Mouse (Mus musculus) forebrain, embryonic 12.5 days (tissue): ENCODE results near the gene Zc3h15. TPM values are rescaled to one million over a fixed set of nuclear protein-coding genes. Genes with fewer than 3 reads are reported as not detected.
"Not testable (repeated sequence)": the region's sequence is repeated elsewhere in the genome, so short reads cannot be mapped to it uniquely, and the experiment has no call there.

Experiments
- ATAC-seq: fragments of 200-750 bp; cut with Nextera tagmentation; 2 replicates; pipeline ENCODE4 v1.8.0; 2017; ENCODE audit warnings: moderate TSS enrichment; ENCODE audit not compliant: low FRiP score
- H3K27ac ChIP-seq: fragments of 300-500 bp; sonication (generic); 2 replicates; pipeline ENCODE4 v1.5.1; 2016; ENCODE audit warnings: mild to moderate bottlenecking
- H3K27me3 ChIP-seq: fragments of 300-500 bp; sonication (generic); 2 replicates; pipeline ENCODE4 v1.6.1; 2016; ENCODE audit warnings: mild to moderate bottlenecking
- H3K36me3 ChIP-seq: fragments of 300-500 bp; sonication (generic); replicated peaks from 2 replicates; pipeline ENCODE4 v1.6.1; 2016; ENCODE audit warnings: mild to moderate bottlenecking
- H3K4me1 ChIP-seq: fragments of 300-500 bp; sonication (generic); 2 replicates; pipeline ENCODE4 v1.6.1; 2016
- H3K4me2 ChIP-seq: fragments of 300-500 bp; sonication (generic); 2 replicates; pipeline ENCODE4 v1.6.1; 2016; ENCODE audit warnings: mild to moderate bottlenecking, moderate library complexity
- H3K4me3 ChIP-seq: fragments of 300-500 bp; sonication (generic); replicated peaks from 2 replicates; pipeline ENCODE4 v1.5.1; 2016; ENCODE audit warnings: mild to moderate bottlenecking
- H3K9ac ChIP-seq: fragments of 300-500 bp; sonication (generic); 2 replicates; pipeline ENCODE4 v1.6.1; 2016; ENCODE audit warnings: mild to moderate bottlenecking
- H3K9me3 ChIP-seq: fragments of 300-500 bp; sonication (generic); 2 replicates; pipeline ENCODE4 v1.6.1; 2016
- WGBS: fragments of 180-500 bp; shearing (Covaris S2); methylation state at CpG from one replicate; pipeline ENCODE4 v1.1.7; 2016; 5-methylcytosine and 5-hydroxymethylcytosine counted together
- polyA plus RNA-seq: library from polyadenylated mRNA; unstranded; fragments of >200 nt; fragmentation: Nextera tagmentation; extraction: Ambion mirVana; gene quantifications from 2 replicates; pipeline ENCODE4 v1.2.1, GENCODE M21; 2016

Gene Zc3h15
- polyA plus RNA-seq, 1 experiment from 2014 or later, result 198 TPM

- Histone ChIP-seq H3K36me3 (peaks cover 31% of the 10 kb centered on the region), H3K27me3 (no peaks in the 10 kb centered on the region), H3K9ac (no peak overlapping the region), H3K4me3 (no peak overlapping the region), H3K4me1 (no peaks in the 10 kb centered on the region), H3K4me2 (no peak overlapping the region), H3K27ac (no peak overlapping the region), H3K9me3 (no peaks in the 10 kb centered on the region)
- no peak for ATAC-seq
- 88% methylated on average over 3 of the region's 3 CpGs for whole genome bisulfite sequencing
Measured at GRCm38 (mm10) chr2:83659279-83659678, 15.0 kb downstream of the Zc3h15 start.

GRCm38 (mm10) chr2:83660114-83660513, 15.9 kb downstream of the Zc3h15 start:
- Histone ChIP-seq H3K9ac (no peak overlapping the region), H3K4me3 (no peak overlapping the region), H3K9me3 (no peaks in the 10 kb centered on the region), H3K4me2 (no peak overlapping the region), H3K27ac (no peak overlapping the region), H3K27me3 (no peaks in the 10 kb centered on the region), H3K4me1 (no peaks in the 10 kb centered on the region), H3K36me3 (peaks cover 32% of the 10 kb centered on the region)
- 96% methylated on average over 1 of the region's 1 CpGs for WGBS
- no peak for ATAC-seq

DNA sequence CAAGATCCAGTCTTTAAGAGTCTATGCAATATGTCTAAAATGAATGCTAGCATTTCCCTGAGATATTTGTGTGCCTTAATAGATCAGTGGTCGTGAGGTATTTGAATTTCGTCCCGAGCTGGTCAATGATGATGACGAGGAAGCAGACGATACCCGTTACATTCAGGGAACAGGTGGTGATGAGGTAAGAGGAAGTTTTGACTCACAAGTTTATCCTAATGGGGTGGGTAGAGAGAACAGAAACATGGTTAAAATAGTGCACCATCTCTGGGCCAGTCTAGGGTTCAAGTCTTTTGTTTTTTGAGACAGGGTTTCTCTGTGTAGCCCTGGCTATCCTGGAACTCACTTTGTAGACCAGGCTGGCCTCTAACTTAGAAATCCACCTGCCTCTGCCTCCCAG, 17.1 kb downstream of the Zc3h15 start:
- Histone ChIP-seq H3K27ac (no peak overlapping the region), H3K4me2 (no peak overlapping the region), H3K9ac (no peak overlapping the region), H3K27me3 (no peaks in the 10 kb centered on the region), H3K9me3 (no peaks in the 10 kb centered on the region), H3K4me3 (no peak overlapping the region), H3K4me1 (no peaks in the 10 kb centered on the region), H3K36me3 (peaks cover 32% of the 10 kb centered on the region)
- no peak for ATAC-seq
- 94% methylated on average over 6 of the region's 6 CpGs for WGBS

- not testable (repeated sequence) for H3K27ac ChIP-seq, H3K9ac ChIP-seq, H3K4me3 ChIP-seq, H3K27me3 ChIP-seq, ATAC-seq, H3K4me2 ChIP-seq, H3K4me1 ChIP-seq, H3K9me3 ChIP-seq
- H3K36me3 ChIP-seq, result peaks cover 25% of the 10 kb centered on the region
- 92% methylated on average over 2 of the region's 2 CpGs for WGBS
Measured at GRCm38 (mm10) chr2:83665051-83665450, 20.8 kb downstream of the Zc3h15 start.

DNA sequence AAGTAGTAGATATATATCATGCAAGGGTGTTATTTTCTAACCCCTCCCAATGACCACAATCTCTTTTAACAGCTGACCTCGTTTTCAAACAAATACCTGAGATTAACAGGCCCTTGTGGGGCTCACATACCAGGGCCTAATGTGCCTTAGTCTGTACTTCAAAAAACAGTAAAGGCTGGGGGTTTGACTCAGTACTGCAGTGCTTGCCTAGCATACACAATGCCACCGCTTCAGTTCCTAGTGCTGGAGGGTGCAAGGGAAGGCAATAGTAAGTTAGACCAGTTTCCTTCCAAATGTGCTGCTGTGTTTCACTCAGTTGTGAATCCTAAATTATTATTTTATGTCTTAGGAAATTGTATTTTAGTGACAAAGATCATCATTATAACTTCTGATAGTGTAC, 23.2 kb downstream of the Zc3h15 start:
- H3K4me3 ChIP-seq, result no peak overlapping the region
- no peak overlapping the region for H3K9ac ChIP-seq
- H3K4me1 ChIP-seq, result no peaks in the 10 kb centered on the region
- WGBS, result 87% methylated on average over 2 of the region's 2 CpGs
- no peak overlapping the region for H3K4me2 ChIP-seq
- ATAC-seq, result no peak
- peaks cover 20% of the 10 kb centered on the region for H3K36me3 ChIP-seq
- H3K27me3 ChIP-seq, result no peaks in the 10 kb centered on the region
- no peak overlapping the region for H3K27ac ChIP-seq
- no peaks in the 10 kb centered on the region for H3K9me3 ChIP-seq

DNA sequence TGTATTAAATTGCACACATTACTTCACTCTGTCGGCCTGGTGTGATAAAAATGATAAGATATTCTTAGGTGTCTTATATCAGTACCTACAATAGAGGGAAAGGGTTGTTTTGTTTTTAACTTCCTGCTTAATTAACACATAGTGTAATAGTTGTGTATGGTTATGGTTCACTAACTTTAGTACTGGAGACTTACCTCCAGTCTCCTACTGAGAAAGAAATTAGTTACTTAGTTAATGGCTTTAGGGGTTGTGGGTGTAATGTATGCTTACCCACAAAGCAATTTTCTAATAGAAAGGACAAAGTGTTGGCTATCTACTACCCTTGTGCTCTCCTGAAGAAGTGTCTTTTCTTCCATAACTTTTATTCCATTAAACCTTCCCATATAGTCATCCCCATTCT, 23.8 kb downstream of the Zc3h15 start:
- no peak for ATAC-seq
- Histone ChIP-seq H3K27ac (no peak overlapping the region), H3K9ac (no peak overlapping the region), H3K9me3 (no peaks in the 10 kb centered on the region), H3K36me3 (peaks cover 18% of the 10 kb centered on the region), H3K4me1 (no peaks in the 10 kb centered on the region), H3K4me3 (no peak overlapping the region), H3K27me3 (no peaks in the 10 kb centered on the region), H3K4me2 (no peak overlapping the region)
- 97% methylated on average over 1 of the region's 1 CpGs for WGBS

GRCm38 (mm10) chr2:83669988-83670387, 25.8 kb downstream of the Zc3h15 start:
- H3K9me3 ChIP-seq, result no peaks in the 10 kb centered on the region
- no peak overlapping the region for H3K9ac ChIP-seq
- peaks cover 17% of the 10 kb centered on the region; the same call in 1 of the 2 replicates for H3K36me3 ChIP-seq
- H3K27ac ChIP-seq, result no peak overlapping the region
- H3K27me3 ChIP-seq, result no peaks in the 10 kb centered on the region
- no peak overlapping the region for H3K4me3 ChIP-seq
- no peak for ATAC-seq
- WGBS, result 83% methylated on average over 5 of the region's 5 CpGs
- no peaks in the 10 kb centered on the region for H3K4me1 ChIP-seq
- no peak overlapping the region for H3K4me2 ChIP-seq

DNA sequence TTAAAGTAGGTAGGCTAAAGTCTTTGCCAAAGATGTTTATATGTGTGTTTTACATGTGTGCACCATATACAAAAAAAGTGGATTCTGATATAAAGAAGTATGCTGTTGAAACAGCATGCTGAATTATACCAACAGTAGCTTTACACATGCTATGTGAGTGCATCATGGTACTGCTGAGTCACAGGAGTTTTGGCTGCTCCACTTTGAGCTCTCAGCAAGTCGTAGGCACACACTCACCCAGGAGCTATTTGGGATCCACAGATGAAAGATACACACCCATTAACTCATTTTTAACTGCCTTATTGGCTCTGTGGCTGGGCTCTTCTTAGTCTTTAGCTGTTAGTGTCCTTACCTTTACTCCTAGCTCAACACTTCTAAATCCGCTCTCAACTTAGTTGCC, 27.6 kb downstream of the Zc3h15 start:
- Histone ChIP-seq H3K4me3 (no peak overlapping the region), H3K9me3 (no peaks in the 10 kb centered on the region), H3K4me1 (no peaks in the 10 kb centered on the region), H3K36me3 (peaks cover 17% of the 10 kb centered on the region; the same call in 1 of the 2 replicates), H3K27me3 (no peaks in the 10 kb centered on the region), H3K4me2 (no peak overlapping the region), H3K27ac (no peak overlapping the region), H3K9ac (no peak overlapping the region)
- WGBS, result 92% methylated on average over 2 of the region's 2 CpGs
- no peak for ATAC-seq

DNA sequence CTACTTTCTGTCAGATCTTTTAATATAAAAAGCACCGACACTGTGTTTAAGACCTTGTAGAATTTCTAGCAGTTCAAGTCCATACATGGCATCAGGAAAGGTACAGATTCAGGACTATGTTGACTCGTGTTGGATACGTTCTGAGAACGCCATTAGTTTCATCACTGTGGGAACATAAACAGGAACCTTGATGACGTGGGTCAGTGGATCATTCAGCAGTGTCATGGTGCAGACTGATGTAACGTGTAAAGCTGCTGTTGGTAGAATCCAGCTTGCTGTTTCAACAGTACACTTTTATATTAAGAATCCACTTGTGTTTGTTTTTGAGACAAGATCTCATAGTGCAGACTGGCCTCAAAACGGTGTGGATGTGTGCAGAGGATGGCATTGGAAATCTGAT, 28.8 kb downstream of the Zc3h15 start:
- Histone ChIP-seq H3K4me2 (no peak overlapping the region), H3K27ac (no peak overlapping the region), H3K9ac (no peak overlapping the region), H3K4me3 (no peak overlapping the region), H3K9me3 (no peaks in the 10 kb centered on the region), H3K4me1 (no peaks in the 10 kb centered on the region), H3K27me3 (no peaks in the 10 kb centered on the region), H3K36me3 (peaks cover 15% of the 10 kb centered on the region; the same call in 1 of the 2 replicates)
- ATAC-seq, result no peak
- WGBS, result 77% methylated on average over 7 of the region's 7 CpGs

GRCm38 (mm10) chr2:83673843-83674242, 29.6 kb downstream of the Zc3h15 start:
- Histone ChIP-seq H3K9me3 (no peaks in the 10 kb centered on the region), H3K27me3 (no peaks in the 10 kb centered on the region), H3K4me3 (no peak overlapping the region), H3K4me2 (no peak overlapping the region), H3K4me1 (no peaks in the 10 kb centered on the region), H3K9ac (no peak overlapping the region), H3K27ac (no peak overlapping the region), H3K36me3 (peaks cover 15% of the 10 kb centered on the region; the same call in 1 of the 2 replicates)
- WGBS, result 95% methylated on average over 2 of the region's 2 CpGs
- ATAC-seq, result no peak

- Histone ChIP-seq H3K9ac (no peak overlapping the region), H3K4me1 (no peaks in the 10 kb centered on the region), H3K4me3 (no peak overlapping the region), H3K27me3 (no peaks in the 10 kb centered on the region), H3K4me2 (no peak overlapping the region), H3K36me3 (peaks cover 15% of the 10 kb centered on the region; the same call in 1 of the 2 replicates), H3K9me3 (no peaks in the 10 kb centered on the region), H3K27ac (no peak overlapping the region)
- WGBS, result 86% methylated on average over 7 of the region's 7 CpGs
- ATAC-seq, result no peak
Measured at GRCm38 (mm10) chr2:83674421-83674820, 30.2 kb downstream of the Zc3h15 start.

GRCm38 (mm10) chr2:83674896-83675295, 30.7 kb downstream of the Zc3h15 start:
- no peak overlapping the region for H3K27ac ChIP-seq
- peaks cover 15% of the 10 kb centered on the region; the same call in 1 of the 2 replicates for H3K36me3 ChIP-seq
- no peak for ATAC-seq
- no peaks in the 10 kb centered on the region for H3K27me3 ChIP-seq
- 88% methylated on average over 9 of the region's 9 CpGs for WGBS
- H3K4me2 ChIP-seq, result no peak overlapping the region
- H3K4me1 ChIP-seq, result no peaks in the 10 kb centered on the region
- no peaks in the 10 kb centered on the region for H3K9me3 ChIP-seq
- no peak overlapping the region for H3K4me3 ChIP-seq
- no peak overlapping the region for H3K9ac ChIP-seq

DNA sequence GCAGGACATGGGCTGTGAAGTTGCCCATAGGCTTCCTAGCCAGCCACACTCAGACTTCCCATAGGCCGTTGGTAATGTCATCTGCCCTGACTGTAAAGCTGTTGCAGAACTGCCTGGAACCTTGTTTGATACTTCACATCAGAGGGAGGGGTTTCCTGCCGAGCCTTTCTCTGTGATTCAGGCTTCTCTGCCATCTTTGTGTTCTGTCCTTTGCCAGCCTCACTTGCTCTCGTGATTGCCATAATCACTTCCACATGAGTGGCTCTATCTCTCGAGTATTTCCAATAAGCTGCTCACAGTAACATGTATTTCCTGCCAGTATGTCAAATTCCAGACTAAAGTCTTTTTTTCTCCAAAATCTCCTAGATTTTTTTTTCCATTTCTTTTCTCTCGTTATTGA, 31.4 kb downstream of the Zc3h15 start:
- H3K9ac ChIP-seq, result no peak overlapping the region
- peaks cover 15% of the 10 kb centered on the region; the same call in 1 of the 2 replicates for H3K36me3 ChIP-seq
- no peaks in the 10 kb centered on the region for H3K4me1 ChIP-seq
- no peak for ATAC-seq
- H3K27ac ChIP-seq, result no peak overlapping the region
- H3K4me3 ChIP-seq, result no peak overlapping the region
- H3K27me3 ChIP-seq, result no peaks in the 10 kb centered on the region
- no peaks in the 10 kb centered on the region for H3K9me3 ChIP-seq
- no peak overlapping the region for H3K4me2 ChIP-seq
- 61% methylated on average over 5 of the region's 5 CpGs for WGBS
